Mouse (Mus musculus) lung, postnatal 4 days (tissue): ENCODE measurements around the gene Rad54l.

Experiments used
- DNase-seq, 2 experiments: peaks; one replicate each; pipeline ENCODE4 v3.0.0; 2021

Gene Rad54l

DNA sequence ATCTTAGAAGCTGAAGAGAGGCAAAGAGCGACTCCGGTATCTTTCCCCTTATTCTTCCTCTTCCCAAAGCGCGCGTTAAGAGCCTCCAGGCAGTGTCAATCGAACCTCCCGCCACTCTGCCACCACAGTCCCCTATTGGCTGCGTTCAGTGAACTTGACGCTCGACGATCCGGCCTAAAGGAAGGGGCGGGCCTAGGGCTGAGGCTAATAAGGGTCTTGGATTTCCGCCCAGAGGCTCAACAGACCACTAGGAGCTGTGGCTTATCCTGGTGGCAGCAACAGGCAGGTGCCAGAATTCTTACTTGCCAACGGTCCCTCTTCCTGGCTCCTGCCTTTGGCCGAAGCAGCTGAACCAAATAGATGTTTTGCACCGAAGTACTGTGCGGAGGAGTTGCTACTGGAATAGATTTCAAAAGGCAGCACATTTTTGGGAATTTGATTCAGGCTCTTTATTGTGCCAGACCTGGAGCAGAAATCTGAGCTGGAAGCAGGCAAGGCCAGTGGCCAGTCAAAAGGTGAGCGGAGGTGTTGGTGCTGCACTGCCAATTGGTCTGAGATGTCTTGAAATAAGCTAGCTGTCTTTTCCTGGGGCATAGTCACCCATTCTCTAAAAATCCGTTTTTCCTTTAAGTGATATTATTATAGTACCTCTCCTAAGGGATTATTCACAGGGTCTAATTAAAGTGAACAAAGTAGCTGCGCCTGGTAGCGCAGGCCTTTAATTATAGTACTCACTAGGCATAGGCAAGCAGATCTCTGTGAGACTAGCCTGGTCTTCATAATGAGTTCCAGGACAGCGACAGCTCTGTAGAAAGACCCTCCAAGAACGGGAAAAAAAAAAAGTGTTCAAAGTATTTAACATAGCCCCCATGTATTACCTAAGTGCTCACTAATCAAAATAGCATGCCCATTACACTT, at the start of gene Rad54l, which contains the start of gene Pomgnt1:
Gene Rad54l, minus strand, starts transcription at position 89 of the 918 bp plus-strand sequence.
Gene Pomgnt1, plus strand, starts transcription at position 239 of the 918 bp plus-strand sequence.
- peak; percentile 88 to 91 for DNase-seq

DNA sequence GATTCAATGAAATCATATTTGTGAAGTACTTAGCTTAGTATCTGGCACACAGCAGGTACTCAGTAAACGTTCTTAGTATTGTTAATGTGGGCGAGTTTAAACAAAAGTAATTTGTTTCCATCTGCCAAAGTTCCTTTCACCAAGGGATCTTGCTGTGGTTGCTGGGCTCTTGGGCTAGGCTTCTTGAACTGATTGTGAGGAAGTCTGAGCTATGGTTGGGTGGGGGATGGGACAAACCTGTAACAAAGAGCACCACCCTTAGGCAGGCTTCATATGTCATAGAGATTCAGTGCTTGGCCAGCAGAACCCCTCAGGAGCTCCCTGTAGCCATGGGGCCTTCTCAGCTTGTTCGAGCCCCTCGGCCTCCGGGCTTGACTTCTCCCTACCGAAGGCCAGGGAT, 49.6 kb upstream of the Rad54l start, which contains the start of the genes 1700042G07Rik and Gm49337:
Gene 1700042G07Rik, plus strand, starts transcription at position 301 of the 400 bp plus-strand sequence.
Gene Gm49337, plus strand, starts transcription at position 313 of the 400 bp plus-strand sequence.
- no peak for DNase-seq

DNA sequence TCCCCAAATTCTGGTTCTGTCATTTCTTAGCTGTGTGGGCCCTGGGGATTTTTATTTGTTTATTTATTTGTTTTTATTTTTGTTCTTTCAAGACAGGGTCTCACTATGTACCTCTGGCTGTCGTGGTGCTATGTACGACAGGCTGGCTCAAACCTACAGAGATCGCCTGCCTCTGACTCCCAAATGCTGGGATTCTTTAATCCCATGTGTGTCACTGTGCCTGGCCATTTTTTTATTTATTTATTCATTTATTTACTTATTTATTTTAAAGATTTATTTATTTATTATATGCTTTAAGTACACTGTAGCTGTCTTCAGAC, 45.8 kb upstream of the Rad54l start:
- no peak for DNase-seq

DNA sequence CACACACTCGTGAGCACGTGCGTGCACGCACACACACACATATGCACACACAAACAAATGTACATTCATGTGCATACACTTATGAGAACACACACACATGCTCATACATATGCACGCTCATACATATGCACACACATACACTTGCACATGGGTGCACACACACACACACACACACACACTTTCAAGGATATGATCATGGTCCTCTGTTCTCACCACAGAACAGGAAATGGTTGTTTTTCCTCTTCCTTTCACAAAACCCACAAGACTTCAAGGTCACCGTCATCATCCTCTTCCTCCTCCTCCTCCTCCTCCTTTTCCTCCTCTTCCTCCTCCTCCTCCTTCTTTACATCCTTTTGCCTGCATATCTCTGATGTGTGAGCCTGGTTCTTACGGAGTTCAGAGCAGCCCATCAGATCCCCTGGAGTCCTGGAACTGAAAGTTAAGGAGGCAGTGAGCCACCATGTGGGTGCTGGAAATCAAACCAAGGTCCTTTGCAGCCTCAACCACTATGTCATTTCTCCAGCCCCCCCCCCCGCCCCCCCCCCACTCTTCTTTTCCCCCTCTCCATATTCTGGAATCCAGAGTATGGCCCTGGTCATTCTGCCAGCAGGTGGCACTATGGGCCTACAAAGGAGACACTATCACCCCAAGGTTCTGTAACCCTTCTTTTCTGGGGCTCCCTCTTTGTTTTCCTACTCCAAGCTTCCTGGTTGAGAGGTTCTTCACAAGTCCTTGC, 45.3 kb upstream of the Rad54l start:
- DNase-seq = peak; percentile 69 to 86

DNA sequence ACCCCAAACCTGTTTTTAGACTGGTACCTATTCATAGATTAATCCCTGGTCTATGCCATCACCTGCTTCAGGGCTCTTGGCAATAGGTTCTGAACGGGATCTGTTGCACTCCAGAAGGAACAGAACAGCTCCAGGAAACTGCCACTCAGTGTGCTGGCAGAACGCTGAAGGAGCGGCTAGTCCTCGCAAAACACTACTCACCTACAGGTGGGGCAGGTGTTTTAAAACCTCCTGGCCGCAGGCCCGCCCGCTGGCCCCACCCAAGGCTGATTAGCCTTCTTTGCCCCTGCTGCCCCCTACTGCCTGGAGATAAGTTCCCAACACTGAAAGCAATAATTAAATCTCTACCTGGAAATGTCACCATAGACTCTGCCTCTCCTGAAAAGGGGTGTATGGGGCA, 43.9 kb upstream of the Rad54l start, which contains the start of gene Tspan1:
Gene Tspan1, minus strand, starts transcription at position 198 of the 400 bp plus-strand sequence.
- DNase-seq = peak; percentile 77 to 85

DNA sequence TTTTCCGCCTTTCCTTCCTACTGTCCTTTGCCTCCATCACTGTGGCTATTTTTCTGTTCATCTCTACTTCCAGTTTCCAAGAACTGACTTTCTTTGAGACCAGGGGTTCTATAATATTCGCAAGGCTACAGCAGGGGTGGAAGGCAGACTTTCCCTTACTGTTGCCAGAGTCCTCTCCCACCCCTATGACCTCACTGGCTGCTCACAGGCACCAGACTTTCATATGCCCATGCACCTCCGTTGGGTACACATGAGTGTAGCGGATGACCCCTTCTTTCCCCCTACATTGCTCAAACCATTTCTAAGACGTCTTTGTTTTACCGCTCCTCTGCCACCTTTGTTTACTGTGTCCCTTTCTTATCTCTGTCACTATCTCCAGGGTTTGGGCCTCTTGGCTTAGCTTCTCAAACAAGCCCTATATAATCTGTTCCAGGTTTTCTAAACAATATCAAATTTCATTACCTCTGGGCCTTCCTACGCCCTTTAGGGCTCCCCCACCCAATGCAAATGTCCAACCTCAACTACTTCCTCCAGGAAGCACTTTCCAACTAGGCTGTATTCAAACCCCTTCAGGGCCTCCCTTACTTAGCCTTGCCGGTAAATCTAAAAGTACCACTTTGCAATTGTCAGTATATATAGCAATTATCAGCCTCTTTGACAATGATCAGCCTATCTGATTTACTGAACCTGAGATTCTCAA, 42.4 kb upstream of the Rad54l start:
- DNase-seq = no peak

- peak in 1 of 2 experiments; percentile 20 for DNase-seq
Measured at GRCm38 (mm10) chr4:116164759-116165554, 41.5 kb upstream of the Rad54l start.

DNA sequence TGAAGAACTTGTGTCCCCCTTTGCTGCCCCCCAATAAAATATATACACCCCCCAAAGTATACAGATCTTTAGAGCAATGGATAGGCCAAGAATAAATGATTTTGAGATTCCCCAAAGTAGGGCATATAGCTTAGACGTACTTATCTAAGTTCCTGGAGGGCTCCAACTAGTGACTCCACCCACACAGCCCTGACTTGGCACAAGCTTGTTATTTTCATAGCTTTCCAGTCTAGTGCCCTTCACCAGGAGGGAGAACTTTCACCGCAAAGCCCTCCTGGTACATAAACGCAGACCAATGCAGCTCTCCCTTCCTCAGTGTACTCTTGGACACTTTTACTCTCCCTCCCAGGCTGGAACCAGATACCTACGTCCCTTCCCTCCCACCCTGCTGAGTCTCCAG, 38.7 kb upstream of the Rad54l start:
- no peak for DNase-seq

DNA sequence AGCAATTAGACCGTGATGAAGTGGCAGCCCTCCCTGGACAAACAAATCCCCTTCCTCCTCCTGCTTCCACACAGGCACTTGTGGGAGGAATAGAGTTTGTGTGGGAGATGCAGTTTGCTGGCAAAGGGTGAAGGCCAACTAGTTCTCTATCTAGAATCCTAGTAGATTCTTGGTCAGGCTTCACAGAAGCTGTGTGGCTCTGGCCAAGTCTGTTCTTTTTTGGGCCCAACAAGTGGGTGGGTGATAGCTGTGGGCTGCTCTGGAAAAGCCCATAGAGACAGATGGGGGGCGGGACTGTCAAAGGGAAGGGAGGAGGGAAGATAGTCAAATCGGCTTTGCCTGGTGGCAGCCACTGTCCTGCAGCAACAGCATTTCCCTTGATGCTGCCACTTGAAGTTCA, 37.3 kb upstream of the Rad54l start:
- no peak for DNase-seq

GRCm38 (mm10) chr4:116159912-116160311, 36.4 kb upstream of the Rad54l start:
- DNase-seq = peak in 1 of 2 experiments; percentile 53

GRCm38 (mm10) chr4:116157882-116158281, 34.4 kb upstream of the Rad54l start:
- no peak for DNase-seq

- DNase-seq = no peak
Measured at GRCm38 (mm10) chr4:116152702-116153101, 29.2 kb upstream of the Rad54l start.

- no peak for DNase-seq
Measured at GRCm38 (mm10) chr4:116151238-116151637, 27.7 kb upstream of the Rad54l start, which contains the start of gene Lurap1. Gene Lurap1, minus strand, starts transcription at chr4:116151338.

- no peak for DNase-seq
Measured at GRCm38 (mm10) chr4:116150862-116151221, 27.4 kb upstream of the Rad54l start.

DNA sequence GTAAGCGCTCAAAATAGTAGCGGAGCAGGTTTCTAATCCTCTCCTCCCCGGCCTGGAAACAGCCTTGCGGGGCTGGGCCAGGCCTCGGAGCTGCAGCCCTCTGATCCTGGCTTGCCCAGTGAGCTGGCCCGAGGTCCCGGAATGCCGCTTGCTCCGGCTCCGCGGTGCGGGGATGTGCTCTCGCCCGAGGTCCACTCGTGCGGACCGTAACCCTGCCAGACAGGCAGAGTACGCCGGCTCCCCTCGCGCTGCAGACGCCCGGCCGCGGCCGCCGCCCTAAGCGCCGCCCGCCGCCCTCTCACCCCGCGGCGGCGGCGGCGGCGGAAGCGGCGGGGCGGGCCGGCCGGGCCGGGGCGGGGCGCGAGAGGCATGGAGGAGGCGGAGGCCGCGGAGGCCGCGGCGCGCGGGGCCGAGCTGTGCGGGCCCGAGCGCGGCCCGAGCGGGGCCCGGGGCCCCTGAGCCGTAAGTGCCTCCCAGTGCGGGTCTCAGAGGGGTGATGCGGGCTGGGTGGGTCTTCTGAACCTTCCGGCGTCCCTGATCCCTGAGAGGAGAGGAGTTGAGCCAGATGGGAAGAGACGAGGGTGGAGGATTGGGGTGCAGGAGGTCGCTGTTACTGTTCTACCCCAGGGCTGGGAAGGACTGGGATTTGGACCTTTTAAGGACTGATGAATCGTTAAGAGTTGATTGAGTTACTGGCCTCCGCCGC, 26.8 kb upstream of the Rad54l start:
- peak; percentile 80 to 86 for DNase-seq

- no peak for DNase-seq
Measured at GRCm38 (mm10) chr4:116149812-116150155, 26.3 kb upstream of the Rad54l start.

GRCm38 (mm10) chr4:116143891-116144717, 20.6 kb upstream of the Rad54l start:
- DNase-seq = peak; percentile 75

- peak; percentile 28 to 40 for DNase-seq
Measured at GRCm38 (mm10) chr4:116143317-116143811, 19.9 kb upstream of the Rad54l start.

- DNase-seq = no peak
Measured at GRCm38 (mm10) chr4:116142269-116142668, 18.8 kb upstream of the Rad54l start.

- DNase-seq = no peak
Measured at GRCm38 (mm10) chr4:116141736-116142135, 18.2 kb upstream of the Rad54l start.
